Mouse (Mus musculus) brain, embryonic 18.5 days (tissue): ENCODE results near the gene Tmem258.

Experiments
- DNase-seq: peaks from one replicate; pipeline ENCODE4 v3.0.0-alpha.2; 2012; ENCODE audit warnings: low read depth, low spot score

The Tmem258 gene

GRCm38 (mm10) chr19:10223561-10223960, 19.7 kb downstream of the Tmem258 start:
- no peak for DNase-seq

- DNase-seq: no peak
Observed at GRCm38 (mm10) chr19:10224637-10225453, 21.0 kb downstream of the Tmem258 start.

DNA sequence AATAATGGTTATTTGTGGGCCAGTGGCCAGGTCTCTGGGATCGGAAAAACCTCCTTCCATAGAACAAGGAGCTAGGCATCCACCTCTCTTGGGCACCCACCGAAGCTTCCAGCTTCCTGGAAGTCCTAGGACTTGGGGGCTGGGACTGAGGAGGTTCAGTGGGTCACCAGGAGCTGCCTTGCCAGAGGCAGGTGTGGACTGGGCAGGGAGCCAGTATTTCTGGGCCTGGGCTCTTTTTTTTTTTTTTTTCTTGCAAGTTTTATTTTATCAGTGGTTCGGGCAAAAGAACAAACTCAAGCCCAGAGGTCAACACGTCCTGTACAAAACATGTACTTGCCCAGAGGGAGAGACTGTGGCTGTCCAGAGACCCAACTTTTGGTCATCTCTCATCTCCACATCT, 22.0 kb downstream of the Tmem258 start:
- DNase-seq: no peak

GRCm38 (mm10) chr19:10231016-10231415, 27.2 kb downstream of the Tmem258 start:
- no peak for DNase-seq

DNA sequence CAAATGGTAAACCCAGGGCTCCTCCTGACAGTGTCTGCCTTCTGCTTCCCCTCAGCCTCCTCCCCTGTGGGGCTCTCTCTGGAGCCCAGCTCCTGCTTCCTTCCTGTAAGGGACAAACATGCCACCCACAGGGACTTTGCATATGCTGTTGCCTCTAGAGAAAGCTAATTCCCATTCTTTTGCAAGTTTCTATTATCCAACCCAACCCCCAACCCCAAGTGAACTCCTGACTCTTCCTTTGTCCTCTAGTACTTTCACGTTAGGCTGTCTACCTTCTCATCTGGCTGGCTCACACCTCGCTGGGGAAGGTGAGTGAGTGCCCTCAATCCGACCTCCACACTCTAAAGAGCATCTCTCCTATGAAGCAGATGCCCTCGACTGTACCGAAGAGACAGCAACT, 28.1 kb downstream of the Tmem258 start:
- no peak for DNase-seq

GRCm38 (mm10) chr19:10232327-10233017, 28.7 kb downstream of the Tmem258 start:
- DNase-seq: no peak

DNA sequence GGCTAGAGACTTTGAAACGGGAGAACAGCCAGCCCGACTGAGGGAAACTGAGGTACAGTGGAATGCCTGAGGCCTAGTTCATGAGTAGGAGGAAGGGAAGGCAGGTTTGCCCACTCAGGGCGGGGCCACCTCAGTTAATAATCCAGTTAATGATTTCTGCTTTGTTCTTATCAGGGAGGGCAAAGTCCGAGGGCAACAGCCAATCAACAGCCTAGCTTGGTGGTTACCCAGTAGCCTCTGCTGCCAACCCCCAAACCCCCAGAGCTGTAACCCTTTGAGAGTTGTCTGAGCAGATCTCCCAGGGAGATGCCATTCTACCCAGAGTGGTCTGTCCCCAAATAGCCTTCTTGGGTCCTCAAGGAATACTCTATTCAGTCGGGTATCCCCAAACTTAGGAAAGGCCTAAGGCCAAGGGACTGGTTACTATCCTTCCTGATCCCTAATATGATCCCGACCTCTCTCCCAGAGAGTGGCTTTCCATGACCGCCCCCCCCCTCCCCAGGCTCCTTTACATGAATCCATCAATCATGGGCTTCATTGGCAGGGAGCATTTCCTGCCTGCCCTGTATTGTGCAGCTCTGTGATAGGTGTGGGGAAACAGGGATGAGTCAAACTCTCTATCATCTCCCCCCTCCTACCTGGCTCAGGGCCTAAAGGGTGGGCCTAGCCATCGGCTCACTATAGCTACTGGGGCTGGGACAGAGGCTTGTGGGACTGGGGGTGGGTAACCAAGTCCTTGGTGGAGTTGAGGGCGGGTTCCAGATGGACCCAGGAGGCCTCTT, 32.2 kb downstream of the Tmem258 start:
- DNase-seq: no peak

- no peak for DNase-seq
Observed at GRCm38 (mm10) chr19:10238477-10238876, 34.7 kb downstream of the Tmem258 start.

GRCm38 (mm10) chr19:10239419-10239818, 35.6 kb downstream of the Tmem258 start:
- DNase-seq: no peak

- no peak for DNase-seq
Observed at GRCm38 (mm10) chr19:10239975-10240653, 36.3 kb downstream of the Tmem258 start.

GRCm38 (mm10) chr19:10240654-10241305, 37.0 kb downstream of the Tmem258 start, which contains the start of gene Myrf:
Gene Myrf (minus strand): TSS chr19:10240748.
- no peak for DNase-seq

DNA sequence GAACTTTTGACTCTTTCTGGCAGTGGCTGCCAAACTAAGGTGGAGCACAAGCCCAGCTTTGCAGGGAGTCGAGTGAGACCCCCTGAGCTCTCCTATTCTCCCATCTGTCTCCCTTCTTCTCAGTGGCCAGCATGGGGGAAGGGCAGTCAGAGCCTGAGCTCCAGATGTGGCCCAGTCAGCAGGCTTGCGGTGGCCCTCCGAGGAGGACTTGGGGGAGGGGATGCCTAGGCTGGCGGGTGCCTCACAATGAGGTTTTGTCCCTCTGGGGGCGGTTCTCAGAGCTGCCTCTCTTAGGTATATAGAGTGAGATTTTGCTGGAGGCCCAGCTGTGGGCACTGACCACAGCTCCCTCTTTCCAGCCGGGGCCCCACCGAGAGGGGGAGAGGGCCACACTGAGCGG, 39.1 kb downstream of the Tmem258 start:
- DNase-seq: no peak

DNA sequence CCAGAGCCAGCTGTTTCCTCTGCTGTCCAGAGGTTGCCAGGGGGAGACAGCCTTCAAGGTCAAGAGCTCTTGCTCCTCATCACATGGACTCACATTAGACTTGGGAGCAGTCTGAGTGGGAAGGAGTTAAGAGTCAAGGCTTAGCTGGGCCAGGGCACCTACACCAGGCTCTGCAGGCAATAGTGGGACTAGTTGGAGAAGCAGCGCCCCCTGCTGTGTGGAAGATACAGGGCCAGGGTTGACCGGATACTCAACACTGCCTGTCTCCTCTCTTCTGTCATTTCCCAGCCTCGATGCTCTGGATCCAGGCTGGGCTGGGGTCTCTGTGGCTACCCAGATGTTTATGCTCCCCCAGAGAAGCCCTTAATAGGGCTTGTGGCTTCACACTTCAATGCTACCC, 40.4 kb downstream of the Tmem258 start:
- DNase-seq: no peak

DNA sequence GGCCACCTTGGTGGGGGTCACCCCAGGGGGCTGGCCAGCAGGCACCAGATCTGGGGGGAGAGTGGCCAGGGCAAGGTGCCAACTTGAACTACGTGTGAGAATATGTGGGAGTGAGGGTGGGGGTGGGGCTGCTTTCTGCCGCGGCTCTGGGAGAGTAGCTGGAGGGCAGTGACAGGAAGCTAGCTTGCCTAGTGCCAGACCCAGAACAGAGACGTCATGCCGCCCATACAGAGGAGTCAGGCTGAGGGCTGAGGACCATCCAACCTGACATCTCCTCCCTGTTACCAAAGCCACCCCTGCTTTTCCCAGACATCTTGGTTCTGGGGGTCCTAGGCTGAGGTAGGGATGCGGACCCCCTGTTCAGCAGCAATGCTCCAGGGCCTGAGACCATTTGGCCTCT, 43.4 kb downstream of the Tmem258 start:
- no peak for DNase-seq

GRCm38 (mm10) chr19:10248128-10248527, 44.3 kb downstream of the Tmem258 start:
- DNase-seq: no peak
